Mouse (Mus musculus) MEL (cell line): ENCODE data around the gene Nol7. TPM values are rescaled to one million over a fixed set of nuclear protein-coding genes. Genes with fewer than 3 reads are reported as not detected.

Experiments used
- DNase-seq: peaks from one replicate; pipeline ENCODE4 v3.0.0; 2011; ENCODE audit warnings: low read depth, low spot score
- H3K27ac ChIP-seq: 2 replicates; pipeline ENCODE4 v1.5.1; 2012; ENCODE audit warnings: low read depth, mild to moderate bottlenecking, control low read depth, low read length, moderate library complexity; ENCODE audit not compliant: control insufficient read depth
- H3K27me3 ChIP-seq, 2 experiments: fragments of 150-350 bp in 1 of 2; sonication (generic) in 1 of 2; 2 replicates each; pipeline ENCODE4 v1.6.1; 2012; ENCODE audit warnings: low read length in 2 of 2, mild to moderate bottlenecking in 2 of 2, improper control_type of control experiment in 1 of 2, moderate library complexity in 1 of 2; ENCODE audit not compliant: insufficient read depth in 2 of 2, control insufficient read depth in 1 of 2
- H3K36me3 ChIP-seq, 2 experiments: 2 replicates each; pipeline ENCODE4 v1.6.1; 2012 to 2014; ENCODE audit warnings: low read length in 2 of 2, improper control_type of control experiment in 1 of 2, inconsistent platforms in 1 of 2, mild to moderate bottlenecking in 1 of 2; ENCODE audit not compliant: insufficient read depth in 2 of 2, control insufficient read depth in 1 of 2
- H3K4me1 ChIP-seq, 2 experiments: fragments of 150-350 bp in 1 of 2; sonication (generic) in 1 of 2; 2 replicates each; pipeline ENCODE4 v1.6.1; 2012; ENCODE audit warnings: low read length in 2 of 2, improper control_type of control experiment in 1 of 2, mild to moderate bottlenecking in 1 of 2; ENCODE audit not compliant: insufficient read depth in 2 of 2, control insufficient read depth in 1 of 2
- H3K4me3 ChIP-seq, 2 experiments: fragments of 150-350 bp in 1 of 2; sonication (generic) in 1 of 2; 2 replicates each; pipeline ENCODE4 v1.5.1; 2012; ENCODE audit warnings: low read depth in 2 of 2, low read length in 2 of 2, mild to moderate bottlenecking in 2 of 2, moderate library complexity in 2 of 2, control low read depth in 1 of 2, improper control_type of control experiment in 1 of 2; ENCODE audit not compliant: control insufficient read depth in 1 of 2, insufficient read depth in 1 of 2
- H3K79me2 ChIP-seq: 2 replicates; pipeline ENCODE4 v1.6.1; 2012; ENCODE audit warnings: mild to moderate bottlenecking, low read length, moderate library complexity; ENCODE audit not compliant: control insufficient read depth, poor library complexity, insufficient read depth
- H3K9ac ChIP-seq: 2 replicates; pipeline ENCODE4 v1.6.1; 2012; ENCODE audit warnings: low read depth, mild to moderate bottlenecking, control low read depth, low read length, moderate library complexity; ENCODE audit not compliant: control insufficient read depth, poor library complexity, severe bottlenecking
- H3K9me3 ChIP-seq: fragments of 150-350 bp; sonication (generic); replicated peaks from 2 replicates; pipeline ENCODE4 v1.6.1; 2012; ENCODE audit warnings: mild to moderate bottlenecking, low read length, improper control_type of control experiment, moderate library complexity; ENCODE audit not compliant: insufficient read depth
- CHD1 ChIP-seq: IDR thresholded peaks from 2 replicates; pipeline ENCODE4 v1.6.1; 2012; ENCODE audit warnings: low read depth, mild to moderate bottlenecking, inconsistent platforms, low read length, improper control_type of control experiment
- CHD2 ChIP-seq: IDR thresholded peaks from 2 replicates; pipeline ENCODE4 v1.6.1; 2011; ENCODE audit warnings: low read length, improper control_type of control experiment
- CTCF ChIP-seq, 3 experiments: IDR thresholded peaks in 2 of 3; conservative IDR thresholded peaks in 1 of 3; 2 replicates each; pipeline ENCODE4 v1.5.1; 2011 to 2012; ENCODE audit warnings: low read length in 3 of 3, low read depth in 2 of 3, mild to moderate bottlenecking in 2 of 3, improper control_type of control experiment in 1 of 3, inconsistent platforms in 1 of 3, mixed read lengths in 1 of 3, moderate library complexity in 1 of 3; ENCODE audit not compliant: control insufficient read depth in 1 of 3, insufficient read depth in 1 of 3, poor library complexity in 1 of 3, severe bottlenecking in 1 of 3
- EP300 ChIP-seq, 2 experiments: IDR thresholded peaks; 2 replicates each; pipeline ENCODE4 v1.6.1; 2011; ENCODE audit warnings: improper control_type of control experiment in 2 of 2, low read length in 2 of 2, low read depth in 1 of 2, mild to moderate bottlenecking in 1 of 2
- ETS1 ChIP-seq: IDR thresholded peaks from 2 replicates; pipeline ENCODE4 v1.6.1; 2012; ENCODE audit warnings: low read depth, mild to moderate bottlenecking, inconsistent platforms, low read length, improper control_type of control experiment, moderate library complexity
- GATA1 ChIP-seq: IDR thresholded peaks from 2 replicates; pipeline ENCODE4 v1.6.1; 2011; ENCODE audit warnings: low read depth, low read length, improper control_type of control experiment
- KAT2A ChIP-seq: conservative IDR thresholded peaks from 2 replicates; pipeline ENCODE4 v1.6.1; 2012; ENCODE audit warnings: low read depth, low read length, improper control_type of control experiment, inconsistent platforms
- MAX ChIP-seq: IDR thresholded peaks from 2 replicates; pipeline ENCODE4 v1.6.1; 2011; ENCODE audit warnings: low read length, improper control_type of control experiment
- MAZ ChIP-seq: IDR thresholded peaks from 2 replicates; pipeline ENCODE4 v1.6.1; 2012; ENCODE audit warnings: low read depth, mild to moderate bottlenecking, inconsistent platforms, low read length, improper control_type of control experiment
- MXI1 ChIP-seq: IDR thresholded peaks from 2 replicates; pipeline ENCODE4 v1.6.1; 2011; ENCODE audit warnings: mild to moderate bottlenecking, low read depth, low read length, improper control_type of control experiment
- MYB ChIP-seq: IDR thresholded peaks from 2 replicates; pipeline ENCODE4 v1.6.1; 2011; ENCODE audit warnings: mild to moderate bottlenecking, low read depth, low read length, improper control_type of control experiment
- NELFE ChIP-seq: IDR thresholded peaks from 2 replicates; pipeline ENCODE4 v1.6.1; 2011; ENCODE audit warnings: low read depth, low read length, improper control_type of control experiment
- SIN3A ChIP-seq: IDR thresholded peaks from 2 replicates; pipeline ENCODE4 v1.6.1; 2012; ENCODE audit warnings: low read length, improper control_type of control experiment, inconsistent platforms
- SMC3 ChIP-seq: IDR thresholded peaks from 2 replicates; pipeline ENCODE4 v1.6.1; 2011; ENCODE audit warnings: low read depth, low read length, improper control_type of control experiment
- UBTF ChIP-seq: IDR thresholded peaks from 2 replicates; pipeline ENCODE4 v1.6.1; 2012; ENCODE audit warnings: low read depth, mild to moderate bottlenecking, inconsistent platforms, low read length, improper control_type of control experiment, moderate library complexity, borderline replicate concordance; ENCODE audit not compliant: insufficient read depth
- USF2 ChIP-seq, 2 experiments: IDR thresholded peaks; 2 replicates each; pipeline ENCODE4 v1.6.1; 2011 to 2012; ENCODE audit warnings: improper control_type of control experiment in 2 of 2, low read length in 2 of 2, borderline replicate concordance in 1 of 2, inconsistent platforms in 1 of 2, low read depth in 1 of 2, mild to moderate bottlenecking in 1 of 2; ENCODE audit not compliant: insufficient read depth in 1 of 2
- ZMIZ1 ChIP-seq: IDR thresholded peaks from 2 replicates; pipeline ENCODE4 v1.6.1; 2012; ENCODE audit warnings: low read depth, mild to moderate bottlenecking, inconsistent platforms, low read length, improper control_type of control experiment, moderate library complexity
- ZNF384 ChIP-seq: IDR thresholded peaks from 2 replicates; pipeline ENCODE4 v1.6.1; 2012; ENCODE audit warnings: low read depth, mild to moderate bottlenecking, inconsistent platforms, low read length, improper control_type of control experiment
- polyA plus RNA-seq, 2 experiments: library from polyadenylated mRNA; stranded (reverse) in 1 of 2; unstranded in 1 of 2; fragments of >175 nt in 1 of 2; fragments of >200 nt in 1 of 2; gene quantifications; 2 replicates each; pipeline versions ENCODE4 v1.2.1 to v1.2.4; 2012; ENCODE audit warnings: low replicate concordance in 2 of 2, low read depth in 1 of 2; ENCODE audit not compliant: insufficient read length in 2 of 2, insufficient read depth in 1 of 2, missing spikeins in 1 of 2
- total RNA-seq: library from RNA; depleted of rRNA; stranded (reverse); fragments of 300-350 nt; gene quantifications from 2 replicates; pipeline ENCODE4 v1.2.3, GENCODE M21; 2012

Nol7 gene
- total and polyA plus RNA-seq, 3 experiments, result 157 to 253 (median 186) TPM

DNA sequence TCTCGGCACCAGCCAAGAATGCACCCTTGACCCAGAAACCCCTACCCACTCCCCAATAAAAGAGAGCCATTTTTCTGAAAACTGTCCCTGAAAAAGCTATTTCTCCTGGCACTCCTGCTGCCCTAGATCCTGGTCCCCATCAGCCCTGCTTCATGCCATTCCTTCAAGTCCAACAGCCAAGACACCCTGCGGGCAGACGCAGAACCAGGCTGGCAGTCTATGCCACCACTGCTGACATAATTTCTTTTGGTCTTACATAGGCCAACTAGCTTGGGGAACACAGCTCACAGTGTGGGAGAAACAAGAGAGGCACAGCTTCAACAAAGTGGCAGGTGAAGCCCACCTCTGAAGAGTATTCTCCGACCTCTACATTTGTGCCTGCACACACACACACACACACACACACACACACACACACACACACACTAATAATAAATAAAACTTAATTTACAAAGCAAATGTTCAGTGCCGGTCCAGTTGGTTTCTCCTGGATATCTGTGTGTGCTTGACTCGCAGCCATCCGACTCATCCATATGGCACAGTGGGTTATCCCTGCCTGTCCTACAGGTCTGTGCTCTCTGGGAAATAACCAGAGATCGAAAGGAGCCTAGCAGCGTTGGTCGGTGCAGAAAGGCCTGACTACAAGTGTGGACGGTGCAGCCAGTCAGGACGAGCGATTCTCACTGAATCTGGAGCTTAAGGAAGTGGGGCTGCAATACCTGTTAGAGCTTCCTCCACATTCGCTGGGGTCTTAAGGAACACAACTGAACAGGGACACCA, 41.7 kb upstream of the Nol7 start:
- H3K27ac ChIP-seq, result no peak overlapping the region
- peaks cover 0 to 8% of the 10 kb centered on the region in 2 experiments; a peak in 2 of 4 replicates for H3K4me1 ChIP-seq
- TF ChIP-seq MYB (no peak), EP300 (IDR thresholded peaks at IDR 0.05; ENCODE audit: low read depth in 1 of 2, low read length in 2 of 2) (no peak), CHD2 (no peak), SIN3A (no peak), MXI1 (no peak)
- no peak overlapping the region for H3K9ac ChIP-seq
- DNase-seq, result no peak
- H3K9me3 ChIP-seq, result no peaks in the 10 kb centered on the region
- H3K4me3 ChIP-seq, result no peak overlapping the region
- peaks cover 0 to 2% of the 10 kb centered on the region in 2 experiments; a peak in 3 of 4 replicates for H3K27me3 ChIP-seq
- no peaks in the 10 kb centered on the region for H3K79me2 ChIP-seq
- H3K36me3 ChIP-seq, result peaks cover 0 to 4% of the 10 kb centered on the region in 2 experiments; a peak in 1 of 4 replicates

GRCm38 (mm10) chr13:43360534-43360933, 37.7 kb upstream of the Nol7 start:
- peak; percentile 48 for DNase-seq
- H3K4me3 ChIP-seq, result peak overlapping the region in 1 of 2 experiments; percentile 35; a peak in 1 of 4 replicates
- H3K4me1 ChIP-seq, result peaks cover 0 to 14% of the 10 kb centered on the region in 2 experiments; a peak in 3 of 4 replicates
- peaks cover 0 to 4% of the 10 kb centered on the region in 2 experiments; a peak in 1 of 4 replicates for H3K36me3 ChIP-seq
- no peaks in the 10 kb centered on the region for H3K9me3 ChIP-seq
- H3K79me2 ChIP-seq, result no peaks in the 10 kb centered on the region; the same call in 1 of the 2 replicates
- no peak overlapping the region for H3K9ac ChIP-seq
- peaks cover 0 to 2% of the 10 kb centered on the region in 2 experiments; a peak in 2 of 4 replicates for H3K27me3 ChIP-seq
- TF ChIP-seq MAX (no peak), GATA1 (peak; percentile 56), EP300 (IDR thresholded peaks at IDR 0.05; ENCODE audit: low read depth in 1 of 2, low read length in 2 of 2) (no peak), ZNF384 (no peak)
- no peak overlapping the region for H3K27ac ChIP-seq

DNA sequence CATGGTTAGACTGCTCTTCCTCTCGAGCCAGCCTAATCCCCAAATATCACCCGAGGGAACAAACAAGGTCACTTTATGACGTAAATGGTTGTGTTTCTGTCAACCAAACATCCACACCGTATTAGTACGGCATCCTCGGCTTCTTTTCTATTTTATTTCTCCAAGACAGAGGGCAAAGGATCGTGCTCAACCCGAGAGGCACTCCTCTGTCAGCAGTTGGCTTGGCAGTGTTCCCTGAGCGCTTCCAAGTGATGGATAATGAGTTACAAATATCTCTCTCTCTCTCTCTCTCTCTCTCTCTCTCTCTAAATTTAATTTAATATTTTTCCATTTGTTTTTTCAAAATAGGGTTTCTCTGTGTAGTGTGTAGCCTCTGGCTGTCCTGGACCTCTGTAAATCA, 35.8 kb upstream of the Nol7 start:
- TF ChIP-seq NELFE, result no peak
- TF ChIP-seq EP300 (IDR thresholded peaks at IDR 0.05; ENCODE audit: low read depth in 1 of 2, low read length in 2 of 2), result no peak
- TF ChIP-seq MXI1, result no peak
- no peak for TF ChIP-seq SMC3
- TF ChIP-seq MYB, result no peak
- no peak for TF ChIP-seq MAX
- TF ChIP-seq GATA1, result no peak
- TF ChIP-seq UBTF, result no peak
- no peak for TF ChIP-seq CTCF (IDR thresholded peaks at IDR 0.05 in 2 of 3, conservative IDR thresholded peaks at IDR 0.05 in 1 of 3; ENCODE audit: control insufficient read depth in 1 of 3, insufficient read depth in 1 of 3, low read depth in 2 of 3, low read length in 3 of 3, poor library complexity in 1 of 3, severe bottlenecking in 1 of 3)
- TF ChIP-seq KAT2A, result no peak
- no peak for TF ChIP-seq ZMIZ1
- no peak for TF ChIP-seq ETS1
- no peak for TF ChIP-seq CHD1
- TF ChIP-seq MAZ, result no peak
- no peak for TF ChIP-seq USF2 (IDR thresholded peaks at IDR 0.05; ENCODE audit: borderline replicate concordance in 1 of 2, insufficient read depth in 1 of 2, low read depth in 1 of 2, low read length in 2 of 2)
- Histone ChIP-seq H3K27me3 (no peaks in the 10 kb centered on the region), H3K27ac (no peak overlapping the region), H3K79me2 (no peaks in the 10 kb centered on the region; the same call in 1 of the 2 replicates), H3K4me1 (peaks cover 0 to 14% of the 10 kb centered on the region in 2 experiments; a peak in 3 of 4 replicates), H3K9me3 (no peaks in the 10 kb centered on the region), H3K36me3 (peaks cover 0 to 4% of the 10 kb centered on the region in 2 experiments; a peak in 1 of 4 replicates), H3K4me3 (no peak overlapping the region), H3K9ac (no peak overlapping the region)
- DNase-seq, result no peak
